Mouse (Mus musculus) brain, embryonic 14.5 days (tissue): ENCODE results near the gene Camta1.

Experiments
- CTCF ChIP-seq: fragments of 200-500 bp; IDR thresholded peaks from 2 replicates; pipeline ENCODE4 v1.5.1; 2012; ENCODE audit warnings: inconsistent platforms, mild to moderate bottlenecking, moderate library complexity, borderline replicate concordance; ENCODE audit not compliant: insufficient read depth, insufficient read length; ENCODE audit errors: extremely low read depth
- POLR2A ChIP-seq: fragments of 200-500 bp; IDR thresholded peaks from 2 replicates; pipeline ENCODE4 v1.6.1; 2012; ENCODE audit warnings: mild to moderate bottlenecking, inconsistent platforms, borderline replicate concordance; ENCODE audit not compliant: poor library complexity, insufficient read depth, insufficient read length, severe bottlenecking; ENCODE audit errors: extremely low read depth

DNA sequence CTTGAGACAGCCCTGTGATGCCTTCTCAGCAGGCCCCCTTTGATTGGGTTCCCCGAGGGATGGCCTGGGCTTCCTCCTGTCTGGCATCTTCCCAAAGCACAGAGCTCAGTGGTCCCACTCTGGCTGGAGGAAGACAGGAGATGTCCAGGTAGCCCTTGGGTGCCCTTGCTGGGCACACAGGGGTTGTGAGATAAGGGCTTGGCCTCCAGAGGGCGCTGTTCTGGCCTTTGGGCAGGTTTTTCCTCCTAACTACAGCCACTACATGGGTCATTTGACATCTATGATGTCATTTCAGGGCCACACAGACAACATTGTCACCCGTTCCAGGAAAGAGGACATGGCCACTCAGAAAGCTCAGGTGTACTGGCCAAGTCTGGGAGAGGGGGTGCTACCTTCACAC is 703.4 kb downstream of the Camta1 start:
- TF ChIP-seq CTCF: peak; percentile 29; the same call in 1 of the 2 replicates
- no peak for TF ChIP-seq POLR2A
